In the genomic region with DNA sequence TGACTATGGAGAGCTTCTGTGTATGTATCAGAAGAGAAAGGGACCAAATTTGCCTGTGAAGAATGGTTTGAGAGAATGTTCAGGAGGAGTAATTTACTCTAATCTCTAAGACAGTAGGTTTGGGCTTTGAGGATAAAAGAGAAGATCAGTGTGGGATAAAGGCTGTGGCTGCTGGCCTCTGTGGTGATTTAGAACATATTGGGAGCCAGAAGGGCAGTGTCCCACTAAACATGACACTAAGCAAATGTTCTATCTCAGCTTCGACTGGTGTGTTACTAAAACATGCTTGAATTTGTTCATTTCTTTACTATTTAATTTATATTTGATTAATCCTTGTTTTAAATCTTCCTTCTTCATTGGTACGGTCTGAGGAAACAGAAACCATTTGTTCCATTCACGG, we compare ENCODE assay signal across 20 mouse cellular contexts.
"Had no signal": no experiment of that assay in that cellular context is flagged by ENCODE, and none has a peak within 500 bp of the region (broad histone marks: within the 10 kb centered on the region; RNA-seq: fewer than 3 reads in every experiment).

No protein-coding gene starts in this region.

- DNase-seq: lung, adult 18-20 months; lung, embryonic 14.5 days; lung, postnatal 10 days; lung, postnatal 4 days; midbrain, embryonic 14.5 days; retina, postnatal 1 day; right cerebral cortex, adult 18-20 months; right cerebral cortex, postnatal 25 days; right cerebral cortex, postnatal 4 days; spleen, adult 18-20 months; thymus, adult 18-20 months; thymus, postnatal 14 days; thymus, postnatal 36 days had no signal

- H3K27me3 ChIP-seq: midbrain, embryonic 12.5 days; neural tube, embryonic 13.5 days; neural tube, embryonic 15.5 days had no signal

- H3K36me3 ChIP-seq: midbrain, embryonic 10.5 days; midbrain, embryonic 12.5 days; neural tube, embryonic 13.5 days; neural tube, embryonic 15.5 days had no signal

- H3K9me3 ChIP-seq: midbrain, embryonic 12.5 days; neural tube, embryonic 13.5 days had no signal

- ATAC-seq: midbrain, embryonic 16.5 days had no signal

- H3K27ac ChIP-seq: liver, embryonic 14.5 days; midbrain, embryonic 10.5 days; midbrain, embryonic 12.5 days; neural tube, embryonic 13.5 days; neural tube, embryonic 15.5 days had no signal

- H3K4me1 ChIP-seq: midbrain, embryonic 10.5 days; midbrain, embryonic 12.5 days; neural tube, embryonic 13.5 days; neural tube, embryonic 15.5 days had no signal

- H3K4me3 ChIP-seq: midbrain, embryonic 10.5 days; midbrain, embryonic 12.5 days; myocyte; neural tube, embryonic 13.5 days; neural tube, embryonic 15.5 days had no signal

- H3K4me2 ChIP-seq: lung, embryonic 14.5 days; midbrain, embryonic 12.5 days; neural tube, embryonic 13.5 days; neural tube, embryonic 15.5 days had no signal

- H3K9ac ChIP-seq: liver, embryonic 14.5 days; lung, embryonic 14.5 days; midbrain, embryonic 12.5 days; neural tube, embryonic 13.5 days; neural tube, embryonic 15.5 days had no signal
